Mouse (Mus musculus) neural tube, embryonic 11.5 days (tissue): ENCODE data around the gene Pja2. TPM values are rescaled to one million over a fixed set of nuclear protein-coding genes. Genes with fewer than 3 reads are reported as not detected.
"Not testable (repeated sequence)": the region's sequence is repeated elsewhere in the genome, so short reads cannot be mapped to it uniquely, and the experiment has no call there.

Source experiments
- ATAC-seq: fragments of 200-750 bp; cut with Nextera tagmentation; 2 replicates; pipeline ENCODE4 v1.8.0; 2017; ENCODE audit warnings: moderate number of reproducible peaks, mild to moderate bottlenecking, moderate TSS enrichment, moderate library complexity; ENCODE audit not compliant: insufficient read depth, low FRiP score, low TSS enrichment
- DNase-seq: peaks from one replicate; pipeline ENCODE4 v3.0.0-alpha.2; 2015; ENCODE audit warnings: low spot score
- H3K27ac ChIP-seq: fragments of 300-500 bp; sonication (generic); 2 replicates; pipeline ENCODE4 v1.5.1; 2014; ENCODE audit warnings: low read depth, mild to moderate bottlenecking, low read length
- H3K27me3 ChIP-seq: fragments of 300-500 bp; sonication (generic); 2 replicates; pipeline ENCODE4 v1.6.1; 2014; ENCODE audit warnings: mild to moderate bottlenecking, low read length, mixed read lengths; ENCODE audit not compliant: control insufficient read depth, insufficient read depth
- H3K36me3 ChIP-seq: fragments of 300-500 bp; sonication (generic); 2 replicates; pipeline ENCODE4 v1.6.1; 2014; ENCODE audit warnings: mild to moderate bottlenecking, low read length, moderate library complexity, mixed read lengths; ENCODE audit not compliant: control insufficient read depth, insufficient read depth
- H3K4me1 ChIP-seq: fragments of 300-500 bp; sonication (generic); 2 replicates; pipeline ENCODE4 v1.6.1; 2014; ENCODE audit warnings: low read length, mixed read lengths; ENCODE audit not compliant: control insufficient read depth, insufficient read depth
- H3K4me2 ChIP-seq: fragments of 300-500 bp; sonication (generic); 2 replicates; pipeline ENCODE4 v1.6.1; 2014; ENCODE audit warnings: low read depth, mild to moderate bottlenecking, moderate library complexity
- H3K4me3 ChIP-seq: fragments of 300-500 bp; sonication (generic); 2 replicates; pipeline ENCODE4 v1.5.1; 2014; ENCODE audit warnings: low read depth, low read length
- H3K9ac ChIP-seq: fragments of 300-500 bp; sonication (generic); 2 replicates; pipeline ENCODE4 v1.6.1; 2014; ENCODE audit warnings: mild to moderate bottlenecking, low read length
- H3K9me3 ChIP-seq: fragments of 300-500 bp; sonication (generic); 2 replicates; pipeline ENCODE4 v1.6.1; 2016; ENCODE audit warnings: low read length; ENCODE audit not compliant: control insufficient read depth
- WGBS: fragments of 180-500 bp; shearing (Covaris S2); extraction: QIAGEN DNeasy Blood & Tissue Kit; methylation state at CpG from one replicate; pipeline ENCODE4 v1.1.7; 2014; 5-methylcytosine and 5-hydroxymethylcytosine counted together
- microRNA-seq: library from miRNA; unstranded; fragments of <30 nt; microRNA quantifications from one replicate; pipeline ENCODE4, GENCODE M21; 2016
- polyA plus RNA-seq: library from polyadenylated mRNA; unstranded; fragments of >200 nt; fragmentation: Nextera tagmentation; extraction: Ambion mirVana; gene quantifications from 2 replicates; pipeline ENCODE4 v1.2.1, GENCODE M21; 2014

The Pja2 gene
- polyA plus RNA-seq, 1 experiment from 2014 or later = 105 TPM

DNA sequence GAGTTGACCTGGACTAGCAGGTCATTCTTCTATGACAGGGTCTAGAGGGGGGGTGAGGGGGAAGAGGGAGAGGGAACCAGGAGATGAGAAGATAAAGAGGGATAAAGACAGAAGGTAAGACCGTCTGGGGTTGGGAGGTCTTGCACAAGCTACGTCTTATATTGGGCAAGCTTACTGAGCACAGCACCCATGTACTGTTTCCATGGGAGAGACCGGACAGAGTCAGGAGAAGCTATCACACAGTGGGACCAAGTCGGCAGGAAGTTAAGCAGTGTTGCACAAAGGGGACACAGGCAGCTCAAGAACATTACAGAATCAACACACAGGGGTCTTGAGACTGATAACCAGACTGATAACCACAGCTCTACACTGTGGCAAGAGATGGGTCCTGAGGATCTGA, 100.1 kb downstream of the Pja2 start:
- not testable (repeated sequence) for H3K4me2 ChIP-seq, H3K9ac ChIP-seq, DNase-seq, H3K27me3 ChIP-seq, H3K27ac ChIP-seq, H3K36me3 ChIP-seq, ATAC-seq, H3K4me3 ChIP-seq, H3K4me1 ChIP-seq, H3K9me3 ChIP-seq
- WGBS = 94% methylated on average over 4 of the region's 4 CpGs

DNA sequence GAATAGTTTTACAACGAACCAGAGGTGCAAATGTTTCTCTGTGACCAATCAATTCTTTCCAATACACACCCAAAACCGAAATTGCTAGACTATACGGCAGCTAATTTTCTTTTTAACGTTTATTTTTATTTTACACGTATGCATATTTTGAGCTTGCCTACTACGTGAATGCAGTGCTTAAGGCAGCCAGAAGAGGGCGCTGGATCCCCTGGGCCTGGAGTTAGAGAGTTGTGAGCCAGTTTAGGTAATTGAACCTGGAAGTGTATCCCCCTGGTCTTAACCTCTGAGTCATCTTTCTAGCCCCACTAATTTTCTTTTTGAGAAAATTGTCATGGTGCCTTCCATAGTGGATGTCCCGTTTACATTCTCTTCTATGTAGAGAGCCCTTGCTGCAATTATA, 100.5 kb downstream of the Pja2 start:
- 79% methylated on average over 8 of the region's 8 CpGs for WGBS
- H3K4me3 ChIP-seq = no peak overlapping the region
- H3K9me3 ChIP-seq = no peaks in the 10 kb centered on the region
- DNase-seq (no peak), ATAC-seq (no peak)
- no peak overlapping the region for H3K9ac ChIP-seq
- no peaks in the 10 kb centered on the region for H3K4me1 ChIP-seq
- H3K4me2 ChIP-seq = no peak overlapping the region
- H3K36me3 ChIP-seq = no peaks in the 10 kb centered on the region
- H3K27ac ChIP-seq = no peak overlapping the region
- no peaks in the 10 kb centered on the region for H3K27me3 ChIP-seq

Small RNA genes within 50 kb of the gene (microRNA-seq; reads per million reads assigned to microRNA genes)
- not detected for gene Gm24194
